Mouse (Mus musculus): ENCODE measurements around the gene Gm20721.

DNA sequence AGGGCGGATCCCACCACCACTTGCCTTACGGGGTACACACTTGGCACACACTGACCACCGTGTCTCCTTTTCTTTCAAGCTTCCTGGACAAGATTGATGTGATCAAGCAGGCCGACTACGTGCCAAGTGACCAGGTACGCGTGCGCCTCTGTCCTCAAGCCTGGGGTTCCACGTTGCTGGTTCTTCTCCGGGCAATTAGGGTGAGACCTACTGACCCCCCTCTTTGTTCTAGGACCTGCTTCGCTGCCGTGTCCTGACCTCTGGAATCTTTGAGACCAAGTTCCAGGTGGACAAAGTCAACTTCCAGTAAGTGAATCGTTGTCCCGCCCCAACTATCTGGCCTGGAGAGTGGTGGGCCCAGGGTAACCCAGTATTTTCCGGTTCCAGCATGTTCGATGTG, 1.5 kb downstream of the Gm20721 start:
- TF ChIP-seq POLR2A (IDR thresholded peaks at IDR 0.05; ENCODE audit: low read depth, low read length) (no peak), CTCF (IDR thresholded peaks at IDR 0.05; ENCODE audit: extremely low read depth, insufficient read length, insufficient replicate concordance, low read depth, low read length) (no peak)
